Comparison of ENCODE assay signal across 8 mouse cellular contexts in genomic region chr2:174932137-174933012, GRCm38 (mm10).
DNase-seq lines count a peak whose midpoint lies in the region; ATAC-seq and TF ChIP-seq lines count a peak whose summit lies in the region.

No protein-coding gene starts in this region.

- H3K4me1 ChIP-seq in embryonic facial prominence, embryonic 10.5 days, result peaks cover 10% of the 10 kb centered on the region
- H3K4me1 ChIP-seq in kidney, adult 2 months (ENCODE audit: control insufficient read depth, insufficient read depth, low read length), result no peaks in the 10 kb centered on the region
- peaks cover 8% of the 10 kb centered on the region; the same call in 1 of the 2 replicates for H3K4me1 ChIP-seq in limb, embryonic 10.5 days
- 0 out of 2 replicates have a peak, but pooled peaks cover 4% of the 10 kb centered on the region for H3K4me1 ChIP-seq in midbrain, embryonic 15.5 days

- no peak for TF ChIP-seq POLR2A in kidney, adult 2 months (IDR thresholded peaks at IDR 0.05; ENCODE audit: low read depth, low read length)

- ATAC-seq in granulocyte monocyte progenitor cell, adult 5-6 weeks (replicated peaks; ENCODE audit: poor library complexity, severe bottlenecking), result peak; percentile 99
- ATAC-seq in midbrain, embryonic 15.5 days (replicated peaks), result peak; percentile 68

- H3K9ac ChIP-seq in midbrain, embryonic 15.5 days, result no peak overlapping the region

- no peaks in the 10 kb centered on the region for H3K36me3 ChIP-seq in embryonic facial prominence, embryonic 10.5 days (replicated peaks)
- no peaks in the 10 kb centered on the region for H3K36me3 ChIP-seq in kidney, adult 2 months (ENCODE audit: control insufficient read depth, insufficient read depth, low read length)
- H3K36me3 ChIP-seq in limb, embryonic 10.5 days, result no peaks in the 10 kb centered on the region
- no peaks in the 10 kb centered on the region for H3K36me3 ChIP-seq in midbrain, embryonic 15.5 days (replicated peaks)

- peak; percentile 68 for DNase-seq in 3T3-L1 (ENCODE audit: low read depth, low spot score)
- DNase-seq in adrenal gland, postnatal 14 days, result peak; percentile 87
- peak; percentile 91 for DNase-seq in embryonic facial prominence, embryonic 10.5 days (ENCODE audit: low spot score)
- DNase-seq in kidney, adult 2 months, result peak; percentile 86
- DNase-seq in limb, embryonic 10.5 days (ENCODE audit: low spot score), result peak; percentile 92
- DNase-seq in spleen, adult 18-20 months, result peak; percentile 59 to 78

- H3K27me3 ChIP-seq in embryonic facial prominence, embryonic 10.5 days (replicated peaks; ENCODE audit: low read depth, poor library complexity, severe bottlenecking), result no peaks in the 10 kb centered on the region
- no peaks in the 10 kb centered on the region for H3K27me3 ChIP-seq in kidney, adult 2 months (replicated peaks; ENCODE audit: control insufficient read depth, insufficient read depth, low read length)
- no peaks in the 10 kb centered on the region for H3K27me3 ChIP-seq in limb, embryonic 10.5 days (ENCODE audit: low read depth, poor library complexity, severe bottlenecking)
- H3K27me3 ChIP-seq in midbrain, embryonic 15.5 days (replicated peaks), result no peaks in the 10 kb centered on the region

- no peak overlapping the region for H3K4me3 ChIP-seq in embryonic facial prominence, embryonic 10.5 days
- H3K4me3 ChIP-seq in kidney, adult 2 months (ENCODE audit: insufficient read depth, low read depth, low read length), result no peak overlapping the region
- no peak overlapping the region for H3K4me3 ChIP-seq in limb, embryonic 10.5 days
- H3K4me3 ChIP-seq in midbrain, embryonic 15.5 days, result no peak overlapping the region

- peak; percentile 96 for TF ChIP-seq CTCF in kidney, adult 2 months (conservative IDR thresholded peaks at IDR 0.05; ENCODE audit: insufficient read depth, insufficient read length, low read depth, low read length)

- no peaks in the 10 kb centered on the region for H3K9me3 ChIP-seq in embryonic facial prominence, embryonic 10.5 days
- no peaks in the 10 kb centered on the region for H3K9me3 ChIP-seq in limb, embryonic 10.5 days (replicated peaks)
- H3K9me3 ChIP-seq in midbrain, embryonic 15.5 days, result no peaks in the 10 kb centered on the region

- WGBS in embryonic facial prominence, embryonic 10.5 days, result 34% methylated on average over 20 of the region's 20 CpGs
- WGBS in kidney, adult 2 months, result 35% methylated on average over 20 of the region's 20 CpGs
- 39% methylated on average over 20 of the region's 20 CpGs for WGBS in limb, embryonic 10.5 days
- WGBS in midbrain, embryonic 15.5 days, result 34% methylated on average over 20 of the region's 20 CpGs

- peak overlapping the region; percentile 66 for H3K27ac ChIP-seq in embryonic facial prominence, embryonic 10.5 days (replicated peaks)
- H3K27ac ChIP-seq in kidney, adult 2 months (ENCODE audit: insufficient read depth, low read depth, low read length), result no peak overlapping the region
- peak overlapping the region; percentile 51; the same call in 1 of the 2 replicates for H3K27ac ChIP-seq in limb, embryonic 10.5 days
- no peak overlapping the region for H3K27ac ChIP-seq in midbrain, embryonic 15.5 days

- peak overlapping the region; percentile 14; the same call in 1 of the 2 replicates for H3K4me2 ChIP-seq in midbrain, embryonic 15.5 days

Comparison
In these comparisons a context has a peak if more than half of its experiments do, and no peak if none do; other contexts are left out.
1. H3K27ac ChIP-seq: peak in embryonic facial prominence, embryonic 10.5 days (single experiment) and limb, embryonic 10.5 days (single experiment); none in kidney, adult 2 months (single experiment) and midbrain, embryonic 15.5 days (single experiment).
2. Peak in every context shown above with its lines, with median percentiles within 50 percentile points of each other: DNase-seq.